Mouse (Mus musculus) cerebellum, adult (tissue): Measurements from ENCODE around the gene Fcgr2b.

Experiments
- ATAC-seq: cut with Nextera tagmentation; 2 replicates; pipeline ENCODE4 v1.9.2; 2017; ENCODE audit warnings: mild to moderate bottlenecking, moderate library complexity, mixed read lengths; ENCODE audit not compliant: insufficient number of reproducible peaks, low FRiP score, low TSS enrichment

Fcgr2b gene

GRCm38 (mm10) chr1:170976447-170976846, at the start of gene Fcgr2b:
Gene Fcgr2b (minus strand): TSS chr1:170976547.
- ATAC-seq, result no peak

- ATAC-seq, result no peak
These were observed 43.1 kb upstream of the Fcgr2b start for GRCm38 (mm10) chr1:171019311-171019950.

- no peak for ATAC-seq
These were observed 42.4 kb upstream of the Fcgr2b start, which contains the start of gene Fcgr4 for GRCm38 (mm10) chr1:171018737-171019136. Gene Fcgr4 (plus strand): TSS chr1:171018920.

GRCm38 (mm10) chr1:171017468-171018158, 41.3 kb upstream of the Fcgr2b start:
- no peak for ATAC-seq

- ATAC-seq, result no peak
These were observed 40.5 kb upstream of the Fcgr2b start for GRCm38 (mm10) chr1:171016676-171017356.

- ATAC-seq, result no peak
These were observed 35.4 kb upstream of the Fcgr2b start for GRCm38 (mm10) chr1:171011733-171012132.

GRCm38 (mm10) chr1:171006905-171007304, 30.6 kb upstream of the Fcgr2b start:
- no peak for ATAC-seq

GRCm38 (mm10) chr1:171006335-171006734, 30.0 kb upstream of the Fcgr2b start:
- ATAC-seq, result no peak

GRCm38 (mm10) chr1:171005586-171005985, 29.2 kb upstream of the Fcgr2b start:
- ATAC-seq, result no peak

- ATAC-seq, result no peak
These were observed 28.7 kb upstream of the Fcgr2b start for GRCm38 (mm10) chr1:171005081-171005480.

- no peak for ATAC-seq
These were observed 23.5 kb upstream of the Fcgr2b start for GRCm38 (mm10) chr1:170999811-171000210.

- ATAC-seq, result no peak
These were observed 21.7 kb upstream of the Fcgr2b start for GRCm38 (mm10) chr1:170997756-170998655.

- ATAC-seq, result no peak
These were observed 20.4 kb upstream of the Fcgr2b start for GRCm38 (mm10) chr1:170996753-170997152.

GRCm38 (mm10) chr1:170996034-170996433, 19.7 kb upstream of the Fcgr2b start:
- ATAC-seq, result no peak

GRCm38 (mm10) chr1:170992550-170992949, 16.2 kb upstream of the Fcgr2b start:
- no peak; the same call in 1 of the 2 replicates for ATAC-seq

GRCm38 (mm10) chr1:170989656-170990055, 13.3 kb upstream of the Fcgr2b start:
- ATAC-seq, result no peak

GRCm38 (mm10) chr1:170985861-170986260, 9.5 kb upstream of the Fcgr2b start:
- no peak for ATAC-seq

GRCm38 (mm10) chr1:170985092-170985491, 8.7 kb upstream of the Fcgr2b start:
- ATAC-seq, result no peak

- ATAC-seq, result no peak
These were observed 6.7 kb upstream of the Fcgr2b start for GRCm38 (mm10) chr1:170983066-170983465.

- ATAC-seq, result no peak
These were observed 6.0 kb upstream of the Fcgr2b start for GRCm38 (mm10) chr1:170982301-170982700.
